Mouse (Mus musculus) heart, embryonic 16.5 days (tissue): ENCODE data around the gene Krtap14. TPM values are rescaled to one million over a fixed set of nuclear protein-coding genes. Genes with fewer than 3 reads are reported as not detected.

Source experiments
- ATAC-seq: fragments of 200-750 bp; cut with Nextera tagmentation; replicated peaks from 2 replicates; pipeline ENCODE4 v1.8.0; 2017; ENCODE audit warnings: moderate number of reproducible peaks; ENCODE audit not compliant: insufficient read depth, low FRiP score; ENCODE audit errors: extremely low read depth
- H3K27ac ChIP-seq: fragments of 300-500 bp; sonication (generic); 2 replicates; pipeline ENCODE4 v1.5.1; 2014; ENCODE audit warnings: mild to moderate bottlenecking, low read length, control low read depth, moderate library complexity
- H3K27me3 ChIP-seq: fragments of 300-500 bp; sonication (generic); 2 replicates; pipeline ENCODE4 v1.6.1; 2014; ENCODE audit warnings: low read length, mixed read lengths; ENCODE audit not compliant: control insufficient read depth, insufficient read depth
- H3K36me3 ChIP-seq: fragments of 300-500 bp; sonication (generic); 2 replicates; pipeline ENCODE4 v1.6.1; 2014; ENCODE audit not compliant: control insufficient read depth, insufficient read depth
- H3K4me1 ChIP-seq: fragments of 300-500 bp; sonication (generic); 2 replicates; pipeline ENCODE4 v1.6.1; 2014; ENCODE audit warnings: low read length, mixed read lengths; ENCODE audit not compliant: control insufficient read depth, insufficient read depth
- H3K4me2 ChIP-seq: fragments of 300-500 bp; sonication (generic); 2 replicates; pipeline ENCODE4 v1.6.1; 2014; ENCODE audit warnings: low read depth, mild to moderate bottlenecking, control low read depth, low read length
- H3K4me3 ChIP-seq: fragments of 300-500 bp; sonication (generic); 2 replicates; pipeline ENCODE4 v1.5.1; 2014; ENCODE audit warnings: mild to moderate bottlenecking, control low read depth, low read length
- H3K9ac ChIP-seq: fragments of 300-500 bp; sonication (generic); 2 replicates; pipeline ENCODE4 v1.6.1; 2014; ENCODE audit warnings: low read length, control low read depth
- H3K9me3 ChIP-seq: fragments of 300-500 bp; sonication (generic); replicated peaks from 2 replicates; pipeline ENCODE4 v1.6.1; 2016; ENCODE audit warnings: low read length; ENCODE audit not compliant: control insufficient read depth
- WGBS: fragments of 180-500 bp; shearing (Covaris S2); extraction: QIAGEN DNeasy Blood & Tissue Kit; methylation state at CpG from one replicate; pipeline ENCODE4 v1.1.7; 2014; 5-methylcytosine and 5-hydroxymethylcytosine counted together
- polyA plus RNA-seq: library from polyadenylated mRNA; unstranded; fragments of >200 nt; fragmentation: Nextera tagmentation; extraction: Ambion mirVana; gene quantifications from 2 replicates; pipeline ENCODE4 v1.2.1, GENCODE M21; 2015

The Krtap14 gene
- polyA plus RNA-seq = not detected in 2 replicates

DNA sequence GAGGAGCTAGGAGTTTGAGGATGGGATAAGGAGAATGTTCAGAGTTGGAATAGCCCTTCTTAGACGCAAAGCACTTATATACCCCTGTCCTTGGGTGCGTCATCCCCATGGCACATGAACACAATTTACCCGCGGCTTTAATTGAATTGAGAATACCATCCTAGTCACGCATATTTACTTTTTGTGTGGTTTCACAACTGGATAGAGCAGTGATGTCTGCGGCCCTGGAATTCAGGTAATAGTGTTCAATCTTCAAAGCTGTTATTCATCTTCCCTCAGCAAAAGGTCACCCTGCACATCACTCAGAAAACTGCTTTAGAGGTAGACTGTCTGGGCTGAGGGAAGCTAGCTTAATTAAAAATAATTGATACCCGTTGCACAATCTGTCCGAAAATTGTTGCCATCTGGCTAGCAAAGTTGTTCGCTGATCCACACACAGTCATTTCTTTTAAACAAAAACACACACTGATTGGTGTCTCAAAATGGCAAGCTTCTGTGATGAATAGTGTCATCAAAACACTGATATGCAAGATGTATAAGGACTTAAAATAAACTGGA, at the start of gene Krtap14:
Gene Krtap14, minus strand, starts transcription at position 51 of the 558 bp plus-strand sequence.
- H3K4me2 ChIP-seq = no peak within 1 kb of the TSS
- H3K36me3 ChIP-seq = no peaks in the 10 kb centered on the region
- H3K27ac ChIP-seq = no peak within 1 kb of the TSS
- H3K4me3 ChIP-seq = no peak within 1 kb of the TSS
- H3K27me3 ChIP-seq = no peaks in the 10 kb centered on the region
- ATAC-seq = no peak
- H3K9ac ChIP-seq = no peak within 1 kb of the TSS
- no peaks in the 10 kb centered on the region for H3K4me1 ChIP-seq
- H3K9me3 ChIP-seq = no peaks in the 10 kb centered on the region
- WGBS = 86% methylated on average over 9 of the region's 9 CpGs

DNA sequence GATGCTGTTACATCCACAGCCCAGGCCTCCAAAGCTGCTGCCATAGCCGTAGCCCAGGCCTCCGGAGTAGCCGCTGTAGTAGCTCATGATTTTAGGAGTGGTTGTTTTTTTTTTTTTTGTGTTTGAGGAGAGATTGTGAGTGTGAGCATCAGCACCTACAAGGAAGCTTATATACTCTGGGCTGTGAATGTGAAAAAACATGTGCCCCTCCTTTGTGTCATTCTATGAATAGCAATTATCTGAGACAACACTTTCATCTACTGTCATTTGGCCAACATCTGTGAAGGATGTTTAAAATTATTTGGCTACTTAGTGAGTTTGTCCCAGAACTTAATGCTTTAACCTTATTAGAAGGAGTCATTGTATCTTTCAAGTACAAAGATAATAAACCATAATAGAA, 48.2 kb upstream of the Krtap14 start, which contains the start of gene Krtap19-2:
Gene Krtap19-2, minus strand, starts transcription at position 101 of the 400 bp plus-strand sequence.
- Histone ChIP-seq H3K9ac (no peak within 1 kb of the TSS), H3K4me3 (no peak within 1 kb of the TSS), H3K4me2 (no peak within 1 kb of the TSS), H3K36me3 (no peaks in the 10 kb centered on the region), H3K4me1 (no peaks in the 10 kb centered on the region), H3K27ac (no peak within 1 kb of the TSS), H3K27me3 (no peaks in the 10 kb centered on the region), H3K9me3 (no peaks in the 10 kb centered on the region)
- 92% methylated on average over 3 of the region's 3 CpGs for WGBS
- ATAC-seq = no peak

GRCm38 (mm10) chr16:88869311-88869710, 43.4 kb upstream of the Krtap14 start, which contains the start of gene Krtap19-1:
TSS of gene Krtap19-1 (minus strand) at chr16:88869411.
- Histone ChIP-seq H3K36me3 (no peaks in the 10 kb centered on the region), H3K27ac (no peak within 1 kb of the TSS), H3K4me3 (no peak within 1 kb of the TSS), H3K9me3 (no peaks in the 10 kb centered on the region), H3K27me3 (no peaks in the 10 kb centered on the region), H3K4me2 (no peak within 1 kb of the TSS), H3K4me1 (no peaks in the 10 kb centered on the region), H3K9ac (no peak within 1 kb of the TSS)
- 78% methylated on average over 6 of the region's 6 CpGs for WGBS
- ATAC-seq = no peak

DNA sequence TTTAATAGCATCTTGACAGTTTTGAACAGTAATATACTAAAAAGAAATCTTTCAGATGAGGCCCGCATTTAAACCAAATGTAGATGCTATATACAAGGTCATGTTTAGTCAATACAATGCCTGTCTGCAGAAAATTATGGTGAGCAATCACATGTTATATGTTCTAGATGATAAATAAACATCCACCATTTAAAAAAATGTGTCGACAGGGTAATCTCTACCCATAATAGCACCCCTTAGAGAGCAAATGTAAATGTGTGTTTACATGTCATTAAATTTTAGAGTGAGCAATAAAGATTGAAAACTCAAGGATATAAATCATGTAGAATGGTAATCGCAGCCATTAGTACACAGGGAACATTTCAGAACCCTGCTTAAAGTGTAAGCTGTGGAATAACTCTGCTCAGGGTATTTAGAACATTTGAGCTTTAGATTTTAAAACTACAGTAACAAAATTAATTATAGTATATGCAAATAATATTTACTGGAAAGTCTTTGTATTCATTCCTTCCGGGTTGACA, 39.0 kb upstream of the Krtap14 start:
- H3K9me3 ChIP-seq = no peaks in the 10 kb centered on the region
- no peaks in the 10 kb centered on the region for H3K4me1 ChIP-seq
- H3K36me3 ChIP-seq = no peaks in the 10 kb centered on the region
- no peak overlapping the region for H3K27ac ChIP-seq
- no peaks in the 10 kb centered on the region for H3K27me3 ChIP-seq
- WGBS = 76% methylated on average over 4 of the region's 4 CpGs
- H3K4me2 ChIP-seq = no peak overlapping the region
- no peak overlapping the region for H3K9ac ChIP-seq
- ATAC-seq = no peak
- H3K4me3 ChIP-seq = no peak overlapping the region

- 9% methylated on average over 5 of the region's 5 CpGs for WGBS
- no peaks in the 10 kb centered on the region for H3K9me3 ChIP-seq
- H3K27ac ChIP-seq = no peak overlapping the region
- no peaks in the 10 kb centered on the region for H3K27me3 ChIP-seq
- no peak overlapping the region for H3K4me2 ChIP-seq
- H3K4me3 ChIP-seq = no peak overlapping the region
- no peak overlapping the region for H3K9ac ChIP-seq
- H3K4me1 ChIP-seq = no peaks in the 10 kb centered on the region
- no peak for ATAC-seq
- no peaks in the 10 kb centered on the region for H3K36me3 ChIP-seq
Measured at GRCm38 (mm10) chr16:88851450-88851849, 25.5 kb upstream of the Krtap14 start.

DNA sequence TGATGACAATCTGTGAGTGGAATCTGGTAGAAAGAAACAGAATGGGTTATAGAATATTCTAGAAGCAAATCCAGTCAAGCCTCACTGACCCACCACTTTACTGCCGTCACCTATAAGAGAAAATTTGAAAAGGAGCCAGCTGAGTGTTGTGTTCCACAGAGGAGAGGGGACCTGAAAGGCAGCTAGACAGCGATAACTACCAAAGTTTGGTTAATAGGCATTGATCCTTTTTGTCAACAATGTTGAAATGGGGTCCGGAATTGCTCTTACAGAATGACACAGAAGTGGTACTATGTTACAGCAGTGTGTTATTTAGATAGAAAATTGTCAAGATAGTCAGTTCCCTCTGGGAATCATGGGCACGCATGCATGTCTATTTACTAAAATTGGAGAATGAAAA, 22.6 kb upstream of the Krtap14 start:
- Histone ChIP-seq H3K27ac (no peak overlapping the region), H3K36me3 (no peaks in the 10 kb centered on the region), H3K9me3 (no peaks in the 10 kb centered on the region), H3K4me3 (no peak overlapping the region), H3K4me2 (no peak overlapping the region), H3K27me3 (no peaks in the 10 kb centered on the region), H3K9ac (no peak overlapping the region), H3K4me1 (no peaks in the 10 kb centered on the region)
- 82% methylated on average over 4 of the region's 4 CpGs for WGBS
- ATAC-seq = no peak

DNA sequence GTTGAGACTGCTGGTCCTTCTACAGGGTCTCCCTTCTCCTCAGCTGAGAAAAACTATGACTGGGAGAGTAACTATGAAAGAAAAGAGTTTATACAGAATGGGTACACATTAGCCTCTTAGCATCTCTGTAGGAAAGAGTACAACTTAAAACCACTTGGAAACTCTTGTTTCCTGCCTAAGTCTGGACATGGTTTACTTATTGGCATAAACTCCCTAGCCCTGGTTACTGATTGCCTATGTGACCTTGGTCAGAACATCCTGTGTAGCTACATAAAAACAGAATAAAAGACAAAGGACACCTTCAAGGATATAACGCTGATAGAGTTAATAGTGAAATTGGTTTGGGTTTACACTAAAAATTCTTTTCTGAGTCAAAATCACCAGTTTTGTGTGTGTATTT, 21.4 kb upstream of the Krtap14 start:
- H3K27ac ChIP-seq = no peak overlapping the region
- no peaks in the 10 kb centered on the region for H3K36me3 ChIP-seq
- no peaks in the 10 kb centered on the region for H3K9me3 ChIP-seq
- no peak overlapping the region for H3K9ac ChIP-seq
- H3K4me3 ChIP-seq = no peak overlapping the region
- no peaks in the 10 kb centered on the region for H3K4me1 ChIP-seq
- no peak overlapping the region for H3K4me2 ChIP-seq
- no peaks in the 10 kb centered on the region for H3K27me3 ChIP-seq
- ATAC-seq = no peak
- 92% methylated on average over 1 of the region's 1 CpGs for WGBS

- Histone ChIP-seq H3K9ac (no peak overlapping the region), H3K4me2 (no peak overlapping the region), H3K4me3 (no peak overlapping the region), H3K27me3 (no peaks in the 10 kb centered on the region), H3K4me1 (no peaks in the 10 kb centered on the region), H3K9me3 (no peaks in the 10 kb centered on the region), H3K27ac (no peak overlapping the region), H3K36me3 (no peaks in the 10 kb centered on the region)
- ATAC-seq = no peak
- WGBS = 75% methylated on average over 3 of the region's 3 CpGs
Measured at GRCm38 (mm10) chr16:88826978-88827377, 1.0 kb upstream of the Krtap14 start.

GRCm38 (mm10) chr16:88823736-88824135, 2.2 kb downstream of the Krtap14 start:
- no peaks in the 10 kb centered on the region for H3K4me1 ChIP-seq
- no peaks in the 10 kb centered on the region for H3K36me3 ChIP-seq
- H3K9me3 ChIP-seq = no peaks in the 10 kb centered on the region
- no peak overlapping the region for H3K9ac ChIP-seq
- no peaks in the 10 kb centered on the region for H3K27me3 ChIP-seq
- no peak for ATAC-seq
- H3K4me3 ChIP-seq = no peak overlapping the region
- H3K27ac ChIP-seq = no peak overlapping the region
- 72% methylated on average over 3 of the region's 3 CpGs for WGBS
- H3K4me2 ChIP-seq = no peak overlapping the region
